Mouse (Mus musculus): ENCODE measurements around the gene Ifitm1.
"Not testable (repeated sequence)": the region's sequence is repeated elsewhere in the genome, so short reads cannot be mapped to it uniquely, and the experiment has no call there.

The Ifitm1 gene

GRCm38 (mm10) chr7:141017824-141018223, 50.8 kb downstream of the Ifitm1 start, which contains the start of gene Ifitm6:
Ifitm6 (minus strand) TSS chr7:141017924.
- DNase-seq: not testable (repeated sequence)

DNA sequence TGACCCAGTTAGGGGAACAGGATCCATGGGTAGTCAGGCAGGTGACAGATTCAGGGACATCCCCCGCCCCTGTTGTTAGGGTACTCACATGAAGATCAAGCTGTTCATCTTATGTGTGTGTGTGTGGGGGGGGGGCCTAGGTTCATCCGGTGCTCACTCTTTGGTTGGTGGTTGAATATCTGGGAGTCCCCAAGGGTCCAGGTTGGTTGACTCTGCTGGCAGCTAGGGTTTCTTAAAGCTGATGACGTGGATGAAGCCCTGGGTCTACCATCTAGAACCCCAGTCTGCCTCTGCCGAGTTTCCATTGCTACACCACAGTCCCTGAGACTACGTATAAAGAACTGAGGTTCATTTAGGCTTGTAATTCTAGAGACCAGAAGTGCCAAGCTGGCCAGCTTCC, 52.0 kb downstream of the Ifitm1 start:
- DNase-seq: no peak
